Mouse (Mus musculus) forebrain, embryonic 16.5 days (tissue): ENCODE measurements around the gene Hfe2. TPM values are rescaled to one million over a fixed set of nuclear protein-coding genes. Genes with fewer than 3 reads are reported as not detected.

Source experiments
- ATAC-seq: fragments of 200-750 bp; cut with Nextera tagmentation; 2 replicates; pipeline ENCODE4 v1.8.0; 2017; ENCODE audit warnings: mild to moderate bottlenecking, moderate library complexity
- H3K27ac ChIP-seq: fragments of 300-500 bp; sonication (generic); 2 replicates; pipeline ENCODE4 v1.5.1; 2014; ENCODE audit warnings: low read length, control low read depth
- H3K27me3 ChIP-seq: fragments of 300-500 bp; sonication (generic); replicated peaks from 2 replicates; pipeline ENCODE4 v1.6.1; 2014; ENCODE audit warnings: low read length; ENCODE audit not compliant: control insufficient read depth, insufficient read depth
- H3K36me3 ChIP-seq: fragments of 300-500 bp; sonication (generic); 2 replicates; pipeline ENCODE4 v1.6.1; 2014; ENCODE audit not compliant: control insufficient read depth, insufficient read depth
- H3K4me1 ChIP-seq: fragments of 300-500 bp; sonication (generic); replicated peaks from 2 replicates; pipeline ENCODE4 v1.6.1; 2014; ENCODE audit warnings: low read length; ENCODE audit not compliant: control insufficient read depth, insufficient read depth
- H3K4me2 ChIP-seq: fragments of 300-500 bp; sonication (generic); 2 replicates; pipeline ENCODE4 v1.6.1; 2014; ENCODE audit warnings: mild to moderate bottlenecking, low read length, control low read depth
- H3K4me3 ChIP-seq: fragments of 300-500 bp; sonication (generic); replicated peaks from 2 replicates; pipeline ENCODE4 v1.5.1; 2014; ENCODE audit warnings: mild to moderate bottlenecking, low read length, control low read depth
- H3K9ac ChIP-seq: fragments of 300-500 bp; sonication (generic); replicated peaks from 2 replicates; pipeline ENCODE4 v1.6.1; 2014; ENCODE audit warnings: low read depth, low read length, control low read depth
- H3K9me3 ChIP-seq: fragments of 300-500 bp; sonication (generic); 2 replicates; pipeline ENCODE4 v1.6.1; 2016; ENCODE audit warnings: low read length; ENCODE audit not compliant: control insufficient read depth
- WGBS: fragments of 180-500 bp; shearing (Covaris S2); extraction: QIAGEN DNeasy Blood & Tissue Kit; methylation state at CpG from one replicate; pipeline ENCODE4 v1.1.7; 2014; 5-methylcytosine and 5-hydroxymethylcytosine counted together
- polyA plus RNA-seq: library from polyadenylated mRNA; unstranded; fragments of >200 nt; fragmentation: Nextera tagmentation; extraction: Ambion mirVana; gene quantifications from 2 replicates; pipeline ENCODE4 v1.2.1, GENCODE M21; 2015

Hfe2 gene
- polyA plus RNA-seq, 1 experiment from 2014 or later: 1.1 TPM

- Histone ChIP-seq H3K27me3 (no peaks in the 10 kb centered on the region), H3K9ac (0 out of 2 replicates have a peak overlapping the region, but pooled peaks have one; percentile 68), H3K36me3 (peaks cover 12% of the 10 kb centered on the region), H3K4me2 (peak overlapping the region; percentile 77), H3K4me1 (peaks cover 48% of the 10 kb centered on the region), H3K27ac (no peak overlapping the region), H3K4me3 (peak overlapping the region; percentile 85), H3K9me3 (no peaks in the 10 kb centered on the region)
- no peak for ATAC-seq
- 86% methylated on average over 12 of the region's 12 CpGs for WGBS
Observed at GRCm38 (mm10) chr3:96559398-96559910, 34.5 kb downstream of the Hfe2 start.

DNA sequence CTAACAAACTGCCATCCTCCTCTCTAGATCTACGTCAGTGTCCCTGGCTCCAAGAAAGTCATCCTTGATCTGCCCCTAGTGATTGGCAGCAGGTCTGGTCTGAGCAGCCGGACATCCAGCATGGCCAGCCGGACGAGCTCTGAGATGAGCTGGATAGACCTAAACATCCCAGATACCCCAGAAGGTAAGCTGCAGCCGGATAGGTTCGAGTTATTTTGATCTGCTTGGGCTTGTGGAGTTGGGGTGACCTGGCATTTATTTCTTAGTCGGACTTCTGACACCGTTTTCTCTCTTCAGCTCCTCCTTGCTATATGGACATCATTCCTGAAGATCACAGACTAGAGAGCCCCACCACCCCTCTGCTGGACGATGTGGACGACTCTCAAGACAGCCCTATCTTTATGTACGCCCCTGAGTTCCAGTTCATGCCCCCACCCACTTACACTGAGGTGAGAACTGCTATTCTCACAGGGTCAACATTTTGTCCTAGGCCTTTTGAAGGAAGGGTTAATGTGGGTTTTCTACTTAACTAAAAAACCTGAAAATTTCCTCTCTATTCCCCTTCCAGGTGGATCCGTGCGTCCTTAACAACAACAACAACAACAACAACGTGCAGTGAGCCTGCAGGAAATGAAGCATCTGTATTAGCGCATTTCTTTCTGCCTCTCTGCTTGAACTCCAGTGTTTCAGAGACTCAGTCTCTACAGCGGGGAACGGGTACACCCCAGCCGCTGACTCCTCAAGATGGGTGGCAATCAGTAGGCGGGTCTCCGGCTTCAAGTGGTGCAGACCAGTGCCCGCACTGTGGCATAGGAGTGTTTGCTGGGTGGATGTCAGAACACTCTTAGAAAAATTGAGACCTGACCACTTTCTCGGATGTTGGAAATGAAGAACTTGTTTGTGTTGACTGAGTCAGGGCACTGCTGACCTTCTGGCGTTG is 35.2 kb downstream of the Hfe2 start:
- Histone ChIP-seq H3K4me2 (peak overlapping the region; percentile 77), H3K4me1 (peaks cover 47% of the 10 kb centered on the region), H3K4me3 (peak overlapping the region; percentile 85), H3K36me3 (peaks cover 12% of the 10 kb centered on the region), H3K27ac (no peak overlapping the region), H3K27me3 (no peaks in the 10 kb centered on the region), H3K9ac (no peak overlapping the region), H3K9me3 (no peaks in the 10 kb centered on the region)
- WGBS: 85% methylated on average over 23 of the region's 23 CpGs
- ATAC-seq: no peak

GRCm38 (mm10) chr3:96560881-96561668 is 36.1 kb downstream of the Hfe2 start:
- H3K9ac ChIP-seq: no peak overlapping the region
- 0 out of 2 replicates have a peak overlapping the region, but pooled peaks have one; percentile 85 for H3K4me3 ChIP-seq
- no peak overlapping the region; the same call in 1 of the 2 replicates for H3K27ac ChIP-seq

DNA sequence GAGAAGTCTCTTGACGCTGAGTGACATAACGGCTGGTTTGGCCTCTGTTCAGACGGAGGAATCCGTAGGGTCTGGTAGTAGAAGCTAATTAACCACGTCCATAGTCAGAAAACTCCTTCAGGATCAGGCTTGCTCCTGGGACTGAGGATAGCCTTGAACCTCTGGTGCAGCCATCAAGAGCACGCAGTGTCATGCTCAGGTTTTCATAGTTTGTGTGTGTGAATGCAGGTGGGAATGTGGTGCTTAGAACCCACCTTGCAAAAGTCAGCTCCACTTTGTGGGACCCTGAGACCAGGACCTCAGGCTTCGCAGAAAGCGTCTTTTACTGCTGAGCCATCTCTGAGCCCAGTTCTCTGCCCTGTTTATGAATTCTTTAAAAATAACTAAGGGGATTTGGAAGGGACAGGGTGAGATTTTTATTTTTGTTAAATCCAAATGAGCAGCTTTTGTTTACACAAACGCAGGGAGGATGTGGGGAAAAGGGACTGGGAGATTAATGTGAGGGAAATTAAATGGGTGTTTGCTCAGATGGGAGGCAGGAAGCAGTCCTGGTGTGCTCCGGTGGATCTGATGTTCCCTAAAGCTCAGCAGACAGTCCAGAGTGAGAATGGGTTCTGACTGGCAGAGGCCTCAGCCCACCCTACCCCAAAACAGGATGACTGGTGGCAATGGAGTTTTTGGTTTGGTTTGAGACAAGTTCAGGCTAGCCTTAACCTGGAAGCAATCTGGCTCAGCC is 37.1 kb downstream of the Hfe2 start:
- Histone ChIP-seq H3K36me3 (peaks cover 12% of the 10 kb centered on the region), H3K27ac (no peak overlapping the region; the same call in 1 of the 2 replicates), H3K4me3 (no peak overlapping the region), H3K4me1 (peaks cover 30% of the 10 kb centered on the region), H3K9me3 (no peaks in the 10 kb centered on the region), H3K4me2 (no peak overlapping the region), H3K9ac (no peak overlapping the region), H3K27me3 (no peaks in the 10 kb centered on the region)
- 56% methylated on average over 10 of the region's 10 CpGs for WGBS
- ATAC-seq: no peak

More at GRCm38 (mm10) chr3:96560881-96561668, 36.1 kb downstream of the Hfe2 start:
- WGBS: 84% methylated on average over 9 of the region's 9 CpGs
- no peaks in the 10 kb centered on the region for H3K9me3 ChIP-seq
- peak overlapping the region; percentile 77 for H3K4me2 ChIP-seq
- no peak for ATAC-seq
- no peaks in the 10 kb centered on the region for H3K27me3 ChIP-seq
- peaks cover 12% of the 10 kb centered on the region for H3K36me3 ChIP-seq
- peaks cover 40% of the 10 kb centered on the region for H3K4me1 ChIP-seq

GRCm38 (mm10) chr3:96563267-96563666 is 38.3 kb downstream of the Hfe2 start:
- no peak for ATAC-seq
- 93% methylated on average over 8 of the region's 8 CpGs for WGBS
- H3K27ac ChIP-seq: no peak overlapping the region

DNA sequence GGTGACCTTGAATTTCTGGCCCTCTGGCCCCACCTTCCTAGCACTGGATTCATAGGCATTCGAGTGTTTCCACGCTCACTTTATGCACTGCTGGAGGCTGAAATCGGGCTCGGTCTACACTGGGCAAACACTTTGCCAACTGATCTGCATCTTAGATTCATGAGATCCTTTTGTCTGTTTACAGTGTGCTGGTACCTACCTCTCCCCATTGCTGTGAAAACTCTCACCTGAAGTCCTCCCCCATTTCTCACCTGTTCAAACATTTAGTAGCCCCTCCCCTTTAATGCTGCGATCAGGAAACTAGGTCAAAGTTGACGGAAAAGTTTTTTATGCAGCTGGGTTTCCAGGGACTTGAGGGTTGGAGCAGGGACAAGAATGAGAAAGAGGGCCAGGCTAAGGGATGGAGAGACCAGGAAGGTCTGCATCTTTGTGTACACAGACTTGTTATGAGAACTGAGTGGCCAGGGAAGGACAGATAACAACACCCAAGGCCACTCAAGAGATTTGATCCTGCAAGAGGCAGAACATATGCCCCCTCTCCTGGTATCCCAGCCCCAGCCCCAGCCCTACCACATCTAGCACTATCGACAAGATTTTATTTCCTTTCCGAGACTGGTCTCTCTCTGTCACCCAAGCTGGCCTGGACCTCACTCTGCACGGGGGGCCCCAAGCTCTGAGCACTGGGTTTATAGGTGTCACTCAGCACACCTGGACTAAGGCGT is 39.1 kb downstream of the Hfe2 start:
- Histone ChIP-seq H3K27me3 (no peaks in the 10 kb centered on the region), H3K4me3 (no peak overlapping the region), H3K27ac (no peak overlapping the region), H3K4me2 (no peak overlapping the region), H3K9me3 (no peaks in the 10 kb centered on the region), H3K4me1 (peaks cover 24% of the 10 kb centered on the region), H3K36me3 (peaks cover 12% of the 10 kb centered on the region), H3K9ac (no peak overlapping the region)
- WGBS: 89% methylated on average over 10 of the region's 10 CpGs
- ATAC-seq: no peak

More at GRCm38 (mm10) chr3:96563267-96563666, 38.3 kb downstream of the Hfe2 start:
- Histone ChIP-seq H3K9me3 (no peaks in the 10 kb centered on the region), H3K4me1 (peaks cover 30% of the 10 kb centered on the region), H3K4me2 (no peak overlapping the region), H3K4me3 (no peak overlapping the region), H3K9ac (no peak overlapping the region), H3K27me3 (no peaks in the 10 kb centered on the region), H3K36me3 (peaks cover 12% of the 10 kb centered on the region)

- H3K27ac ChIP-seq: no peak overlapping the region
- no peaks in the 10 kb centered on the region for H3K9me3 ChIP-seq
- H3K36me3 ChIP-seq: peaks cover 12% of the 10 kb centered on the region
- peaks cover 19% of the 10 kb centered on the region for H3K4me1 ChIP-seq
- 78% methylated on average over 7 of the region's 7 CpGs for WGBS
- H3K9ac ChIP-seq: no peak overlapping the region
- no peak for ATAC-seq
- no peak overlapping the region for H3K4me3 ChIP-seq
- no peak overlapping the region for H3K4me2 ChIP-seq
- no peaks in the 10 kb centered on the region for H3K27me3 ChIP-seq
Observed at GRCm38 (mm10) chr3:96564633-96565032, 39.7 kb downstream of the Hfe2 start.

GRCm38 (mm10) chr3:96565105-96565504 is 40.1 kb downstream of the Hfe2 start:
- no peak overlapping the region for H3K9ac ChIP-seq
- H3K4me2 ChIP-seq: no peak overlapping the region
- H3K27me3 ChIP-seq: no peaks in the 10 kb centered on the region
- H3K4me1 ChIP-seq: peaks cover 14% of the 10 kb centered on the region
- H3K9me3 ChIP-seq: no peaks in the 10 kb centered on the region
- no peak for ATAC-seq
- WGBS: 90% methylated on average over 2 of the region's 3 CpGs
- no peak overlapping the region for H3K4me3 ChIP-seq
- no peak overlapping the region for H3K27ac ChIP-seq
- peaks cover 11% of the 10 kb centered on the region for H3K36me3 ChIP-seq
